ENCODE assay signal across 10 mouse cellular contexts in the genomic region with DNA sequence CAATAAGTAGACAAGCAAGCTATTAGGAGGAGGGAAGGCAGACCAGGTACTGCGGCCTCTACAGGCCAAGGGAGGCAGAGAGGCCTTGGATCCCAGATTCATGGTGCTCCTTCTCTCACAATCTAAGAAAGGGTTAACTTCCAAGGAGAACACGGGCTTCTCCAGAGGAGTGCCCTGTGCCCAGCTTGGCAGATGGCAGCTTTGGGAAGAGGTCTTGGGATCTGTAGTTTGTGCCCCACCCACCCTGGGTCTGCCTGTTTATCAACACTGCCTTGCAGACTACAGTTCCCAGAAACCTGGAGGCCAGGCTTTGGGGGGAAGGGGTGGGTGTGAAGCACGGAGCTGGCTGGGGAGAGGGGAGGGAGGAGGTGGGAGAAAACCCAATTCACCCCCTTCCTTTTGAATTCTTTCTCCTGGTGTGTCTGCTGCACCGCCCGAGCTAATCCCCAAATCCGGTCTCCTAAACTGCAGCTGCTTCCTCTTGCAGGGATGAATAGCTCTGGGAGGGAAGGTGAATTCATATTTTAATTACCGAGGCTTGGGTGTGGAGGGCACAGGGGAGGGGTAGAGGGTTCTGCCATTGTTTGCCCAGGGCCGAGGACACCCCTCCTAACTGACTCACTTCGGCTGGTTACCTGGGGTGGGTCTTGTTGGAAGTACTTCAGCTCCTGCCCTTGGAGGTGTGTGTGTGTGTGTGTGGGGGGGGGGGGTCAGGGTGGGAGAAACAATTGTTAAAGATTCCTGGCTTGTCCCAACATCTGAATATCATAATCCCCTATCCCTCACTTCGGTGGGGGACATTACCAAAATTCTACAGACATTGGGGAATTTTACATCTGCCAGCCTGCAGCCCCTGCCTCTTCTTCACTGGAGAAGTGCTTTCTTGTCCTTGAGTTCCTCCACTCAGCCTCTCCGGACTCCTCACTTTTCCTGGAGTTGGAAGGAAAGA. TPM values are rescaled to one million over a fixed set of nuclear protein-coding genes. Genes with fewer than 3 reads are reported as not detected.
DNase-seq lines count a peak whose midpoint lies in the region; ATAC-seq and TF ChIP-seq lines count a peak whose summit lies in the region.
"Had no signal": no experiment of that assay in that cellular context is flagged by ENCODE, and none has a peak within 500 bp of the region (broad histone marks: within the 10 kb centered on the region; RNA-seq: fewer than 3 reads in every experiment).

No protein-coding gene starts in this region.

- H3K4me3 ChIP-seq in heart, embryonic 12.5 days = no peak overlapping the region
- peak overlapping the region; percentile 41 for H3K4me3 ChIP-seq in forebrain, embryonic 10.5 days
- H3K4me3 ChIP-seq in neural tube, embryonic 13.5 days = peak overlapping the region; percentile 27

- DNase-seq in heart, postnatal 36 days = no peak
- DNase-seq in brain, embryonic 14.5 days (ENCODE audit: low read depth) = peak; percentile 99
- peak; percentile 81 for DNase-seq in forebrain, embryonic 10.5 days (ENCODE audit: extremely low spot score, low spot score)
- peak; percentile 78 to 87 for DNase-seq in left cerebral cortex, adult 9 months (ENCODE audit: low spot score in 2 of 2)
- no peak for DNase-seq in adrenal gland, adult 18-20 months (ENCODE audit: low spot score in 2 of 2)
- no peak for DNase-seq in urinary bladder, postnatal 10 days (ENCODE audit: low spot score)

- peaks cover 20% of the 10 kb centered on the region for H3K4me1 ChIP-seq in heart, embryonic 12.5 days (replicated peaks)
- H3K4me1 ChIP-seq in forebrain, embryonic 10.5 days = peaks cover 94% of the 10 kb centered on the region
- peaks cover 71% of the 10 kb centered on the region for H3K4me1 ChIP-seq in neural tube, embryonic 13.5 days (replicated peaks)

- H3K9me3 ChIP-seq in heart, embryonic 12.5 days (replicated peaks) = no peaks in the 10 kb centered on the region
- no peaks in the 10 kb centered on the region for H3K9me3 ChIP-seq in forebrain, embryonic 10.5 days
- H3K9me3 ChIP-seq in neural tube, embryonic 13.5 days = no peaks in the 10 kb centered on the region

- H3K9ac ChIP-seq in heart, embryonic 12.5 days = no peak overlapping the region
- peak overlapping the region; percentile 64 for H3K9ac ChIP-seq in neural tube, embryonic 13.5 days

- peak overlapping the region; percentile 55 for H3K4me2 ChIP-seq in heart, embryonic 12.5 days
- H3K4me2 ChIP-seq in neural tube, embryonic 13.5 days = peak overlapping the region; percentile 45

- WGBS in heart, embryonic 12.5 days = 23% methylated on average over 11 of the region's 11 CpGs
- WGBS in forebrain, embryonic 10.5 days = 5% methylated on average over 11 of the region's 11 CpGs
- WGBS in neural tube, embryonic 13.5 days = 7% methylated on average over 11 of the region's 11 CpGs

- ATAC-seq in heart, embryonic 12.5 days (ENCODE audit: insufficient number of reproducible peaks, low FRiP score) = no peak
- ATAC-seq in neural tube, embryonic 13.5 days (ENCODE audit: low read depth) = peak; percentile 86

- H3K27ac ChIP-seq in heart, embryonic 12.5 days (ENCODE audit: poor library complexity, severe bottlenecking) = no peak overlapping the region
- peak overlapping the region; percentile 100 for H3K27ac ChIP-seq in forebrain, embryonic 10.5 days
- peak overlapping the region; percentile 66; the same call in 1 of the 2 replicates for H3K27ac ChIP-seq in neural tube, embryonic 13.5 days (replicated peaks)

- intact Hi-C loops in heart, postnatal 36 days (cut with DNase I) = no loop called here

- H3K36me3 ChIP-seq in heart, embryonic 12.5 days = no peaks in the 10 kb centered on the region
- peaks cover 18% of the 10 kb centered on the region for H3K36me3 ChIP-seq in forebrain, embryonic 10.5 days (replicated peaks)
- H3K36me3 ChIP-seq in neural tube, embryonic 13.5 days = peaks cover 16% of the 10 kb centered on the region

- peaks cover 79% of the 10 kb centered on the region for H3K27me3 ChIP-seq in heart, embryonic 12.5 days (replicated peaks)
- peaks cover 68% of the 10 kb centered on the region for H3K27me3 ChIP-seq in forebrain, embryonic 10.5 days (ENCODE audit: poor library complexity, severe bottlenecking)
- no peaks in the 10 kb centered on the region for H3K27me3 ChIP-seq in neural tube, embryonic 13.5 days

- TF ChIP-seq CTCF in brain, embryonic 14.5 days (IDR thresholded peaks at IDR 0.05; ENCODE audit: borderline replicate concordance, extremely low read depth, insufficient read depth, insufficient read length) = peak; percentile 43; the same call in 1 of the 2 replicates

- TF ChIP-seq POLR2A in brain, embryonic 14.5 days (IDR thresholded peaks at IDR 0.05; ENCODE audit: borderline replicate concordance, extremely low read depth, insufficient read depth, insufficient read length, poor library complexity, severe bottlenecking) = no peak

RNA-seq across cellular contexts. Expression of a gene that starts 9.6 kb away (rescaled TPM):
- polyA plus RNA-seq in heart, embryonic 12.5 days (2016; fragmentation: Nextera tagmentation; extraction: Ambion mirVana) = not detected in 2 replicates
- not detected for total RNA-seq in heart, postnatal 36 days (2021)
- polyA plus RNA-seq in brain, embryonic 14.5 days (2012; rRNA removed) = 21.7 and 23.3 TPM in 2 replicates
- polyA plus RNA-seq in forebrain, embryonic 10.5 days (2016; fragmentation: Nextera tagmentation; extraction: Ambion mirVana) = 1.8 and 3.3 TPM in 2 replicates
- polyA plus RNA-seq in neural tube, embryonic 13.5 days (2015; fragmentation: Nextera tagmentation; extraction: Ambion mirVana) = 2.7 and 3.5 TPM in 2 replicates
- not detected for total RNA-seq in adrenal gland, adult 18-20 months (2021)
- polyA plus RNA-seq: small intestine, adult 2 months had no signal

RNA-seq across cellular contexts. Expression of a gene that starts 9.6 kb away (rescaled TPM):
- polyA plus RNA-seq in heart, embryonic 12.5 days (2016; fragmentation: Nextera tagmentation; extraction: Ambion mirVana) = not detected in 2 replicates
- total RNA-seq in heart, postnatal 36 days (2021) = not detected
- polyA plus RNA-seq in brain, embryonic 14.5 days (2012; rRNA removed) = 22.9 and 25.1 TPM in 2 replicates
- polyA plus RNA-seq in forebrain, embryonic 10.5 days (2016; fragmentation: Nextera tagmentation; extraction: Ambion mirVana) = 4.1 and 4.2 TPM in 2 replicates
- 19.1 and 22.6 TPM in 2 replicates for polyA plus RNA-seq in neural tube, embryonic 13.5 days (2015; fragmentation: Nextera tagmentation; extraction: Ambion mirVana)
- total RNA-seq in adrenal gland, adult 18-20 months (2021) = under 1 TPM in 1 of 2 experiments, not detected in 1; 0.43 TPM

RNA-seq across cellular contexts. Expression of a gene that starts 28.7 kb away (rescaled TPM):
- not detected in 2 replicates for polyA plus RNA-seq in heart, embryonic 12.5 days (2016; fragmentation: Nextera tagmentation; extraction: Ambion mirVana)
- not detected for total RNA-seq in heart, postnatal 36 days (2021)
- polyA plus RNA-seq in brain, embryonic 14.5 days (2012; rRNA removed) = not detected in 2 replicates
- not detected in 2 replicates for polyA plus RNA-seq in forebrain, embryonic 10.5 days (2016; fragmentation: Nextera tagmentation; extraction: Ambion mirVana)
- polyA plus RNA-seq in neural tube, embryonic 13.5 days (2015; fragmentation: Nextera tagmentation; extraction: Ambion mirVana) = not detected in 2 replicates
- total RNA-seq in adrenal gland, adult 18-20 months (2021) = not detected
- total RNA-seq: gastrocnemius, postnatal 4 days had no signal
- polyA plus RNA-seq: small intestine, adult 2 months had no signal

Comparison
In these comparisons a context has a peak if more than half of its experiments do, and no peak if none do; other contexts are left out.
1. DNase-seq: peak in brain, embryonic 14.5 days (single experiment), forebrain, embryonic 10.5 days (single experiment) and left cerebral cortex, adult 9 months (2 of 2); none in heart, postnatal 36 days (0 of 2), adrenal gland, adult 18-20 months (0 of 2) and urinary bladder, postnatal 10 days (single experiment).